Mouse (Mus musculus) heart, postnatal 0 days (tissue): Measurements from ENCODE around the gene Nkx2-2.
"Not testable (repeated sequence)": the region's sequence is repeated elsewhere in the genome, so short reads cannot be mapped to it uniquely, and the experiment has no call there.

ENCODE experiments used
- CTCF ChIP-seq: IDR thresholded peaks from 2 replicates; pipeline ENCODE4 v1.5.1; 2016; ENCODE audit warnings: antibody characterized with exemption, control low read depth, low read depth
- EP300 ChIP-seq: IDR thresholded peaks from 2 replicates; pipeline ENCODE4 v1.6.1; 2016; ENCODE audit warnings: antibody characterized with exemption, low read depth

- not testable (repeated sequence) for TF ChIP-seq EP300
- TF ChIP-seq CTCF, result 0 out of 2 replicates have a peak, but pooled peaks have one; percentile 2
Observed at GRCm38 (mm10) chr2:147170538-147170937, 23.5 kb downstream of the Nkx2-2 start.
